Mouse (Mus musculus): ENCODE data around the gene Ints2. TPM values are rescaled to one million over a fixed set of nuclear protein-coding genes. Genes with fewer than 3 reads are reported as not detected.
"Not testable (repeated sequence)": the region's sequence is repeated elsewhere in the genome, so short reads cannot be mapped to it uniquely, and the experiment has no call there.

Ints2 gene
- polyA plus RNA-seq, 1 experiment, result 8.3 TPM

DNA sequence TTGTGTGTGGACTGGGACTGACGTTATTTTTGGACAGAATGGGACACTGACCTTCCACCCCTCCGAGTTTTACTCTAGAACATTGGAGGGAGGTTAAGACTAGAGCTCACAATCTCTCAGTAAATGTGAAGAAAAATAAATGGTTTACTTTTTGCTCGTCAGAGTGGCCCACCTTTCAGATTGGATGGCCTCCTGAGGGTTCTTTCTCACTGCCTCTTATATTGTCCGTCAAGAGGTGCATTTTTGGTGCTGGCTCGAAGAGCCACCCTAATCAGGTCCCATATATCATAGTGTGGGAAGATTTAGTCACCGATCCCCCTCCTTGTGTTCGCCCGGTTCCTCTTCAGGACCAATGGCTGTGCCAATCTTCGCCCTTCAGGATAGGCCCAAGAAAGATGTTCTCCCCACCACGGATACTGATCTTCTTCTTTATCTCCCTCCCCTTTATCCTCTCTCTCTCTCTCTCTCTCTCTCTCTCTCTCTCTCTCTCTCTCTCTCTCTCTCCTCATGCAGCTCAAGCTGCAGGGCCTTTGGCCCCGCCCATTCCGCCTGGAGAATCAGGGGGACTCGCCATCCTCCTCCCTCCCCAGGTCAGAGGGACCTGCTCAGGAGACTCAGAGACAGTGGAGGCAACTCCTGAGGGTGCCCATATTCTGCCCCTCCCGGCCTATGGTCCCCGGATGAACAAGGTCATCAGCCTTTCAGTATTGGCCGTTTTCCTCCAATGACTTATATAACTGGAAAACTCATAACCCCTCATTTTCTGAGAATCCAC lies 55.3 kb downstream of the Ints2 start:
- Histone ChIP-seq H3K27ac (replicated peaks; ENCODE audit: low read depth, low read length) (peak overlapping the region; percentile 77; the same call in 1 of the 2 replicates), H3K4me1 (ENCODE audit: control insufficient read depth, insufficient read depth, insufficient read length, low read length) (no peaks in the 10 kb centered on the region; the same call in 1 of the 2 replicates)

DNA sequence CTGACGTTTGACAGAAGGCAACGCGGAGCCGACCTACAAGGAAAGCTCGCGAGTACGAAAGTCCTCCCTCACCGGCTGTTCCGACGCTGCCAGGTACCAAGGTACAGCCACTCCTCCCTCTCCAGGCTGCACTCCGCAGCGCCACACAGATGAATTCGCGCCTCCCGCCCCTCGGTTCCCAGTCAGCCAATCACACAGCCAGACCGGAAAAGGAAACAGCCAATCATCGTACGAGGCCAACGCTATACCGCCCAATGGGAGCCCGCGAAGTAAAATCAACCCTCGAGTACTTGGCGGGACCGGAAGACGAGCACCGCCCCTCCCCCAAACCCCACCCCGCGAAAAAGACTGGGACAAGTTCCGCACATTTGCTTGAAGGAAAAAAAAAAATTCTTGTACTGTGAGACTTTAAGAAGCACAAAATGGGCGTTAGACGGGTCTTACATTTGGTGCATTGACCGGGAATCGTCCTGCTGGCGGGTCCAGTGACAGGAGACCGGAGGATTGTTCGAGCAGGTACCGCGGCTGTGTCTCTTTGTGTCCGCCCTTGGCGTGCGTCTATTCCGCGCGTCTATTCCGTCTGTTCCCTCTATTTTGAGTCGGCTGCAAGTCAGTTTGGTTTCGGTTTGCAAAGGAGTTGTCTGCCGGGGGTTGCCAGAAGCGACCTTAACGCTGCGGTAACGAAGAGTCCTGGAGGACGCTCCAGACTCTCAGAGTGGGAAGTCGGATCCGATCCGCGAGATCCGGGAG lies 56.2 kb downstream of the Ints2 start, which contains the start of gene Brip1:
Gene Brip1, minus strand, starts transcription at position 157 of the 750 bp plus-strand sequence.
- peak within 1 kb of the TSS; percentile 90 for H3K4me3 ChIP-seq (ENCODE audit: insufficient read depth, low read depth, low read length)
- H3K27ac ChIP-seq (replicated peaks; ENCODE audit: low read depth, low read length), result peak within 1 kb of the TSS; percentile 77
- H3K4me1 ChIP-seq (ENCODE audit: control insufficient read depth, insufficient read depth, insufficient read length, low read length), result no peaks in the 10 kb centered on the region; the same call in 1 of the 2 replicates

More for the DNA sequence above, 55.3 kb downstream of the Ints2 start:
- peak overlapping the region; percentile 90 for H3K4me3 ChIP-seq (ENCODE audit: insufficient read depth, low read depth, low read length)

DNA sequence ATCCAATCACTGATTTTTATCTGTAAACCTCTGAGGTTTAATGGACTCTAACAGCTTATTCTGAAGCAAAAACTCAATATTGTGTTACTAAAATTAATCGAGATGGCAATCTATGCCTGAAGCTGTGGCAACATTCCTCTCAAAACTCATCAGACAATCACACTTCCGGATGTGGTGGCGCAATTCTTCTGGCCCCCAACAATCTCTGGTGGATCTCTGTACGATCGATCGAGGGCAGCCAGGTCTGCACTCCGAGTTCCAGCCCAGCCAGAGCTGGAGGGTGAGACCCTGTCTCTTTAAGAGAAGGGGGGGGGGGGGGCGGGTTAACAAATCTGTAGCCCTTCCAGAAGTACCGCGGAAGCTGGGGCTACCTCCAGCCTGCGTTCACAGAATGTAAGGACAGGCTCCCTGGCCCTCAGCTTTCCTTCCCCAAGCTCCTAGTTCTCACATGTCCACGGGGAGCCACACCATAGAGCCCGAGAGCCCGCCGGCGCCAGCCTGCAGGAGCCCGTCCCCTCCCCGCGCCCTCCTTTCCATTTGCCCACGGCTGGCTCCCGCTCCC lies 56.8 kb downstream of the Ints2 start:
- no peaks in the 10 kb centered on the region; the same call in 1 of the 2 replicates for H3K4me1 ChIP-seq (ENCODE audit: control insufficient read depth, insufficient read depth, insufficient read length, low read length)
- peak overlapping the region; percentile 81 for H3K4me3 ChIP-seq (ENCODE audit: insufficient read depth, low read depth, low read length)
- H3K27ac ChIP-seq (replicated peaks; ENCODE audit: low read depth, low read length), result no peak overlapping the region

DNA sequence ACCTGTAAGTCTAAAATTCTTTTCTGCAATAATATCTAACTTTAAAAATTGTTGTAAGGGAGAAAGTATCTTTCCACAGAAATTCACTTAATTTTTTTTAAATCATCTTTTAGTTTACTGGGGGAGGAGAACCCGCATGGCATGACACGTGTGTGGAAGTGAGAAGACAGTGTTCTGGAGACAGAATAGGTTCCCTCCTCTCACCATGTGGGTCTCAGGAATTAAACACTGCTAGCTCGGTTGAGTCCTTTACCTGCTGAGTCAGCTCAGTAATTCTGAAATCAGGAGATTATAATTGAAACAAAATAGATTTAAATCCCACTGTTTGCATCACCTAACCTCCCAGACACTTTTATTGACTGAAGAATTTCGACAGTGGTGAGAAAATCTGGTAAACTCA lies 57.6 kb downstream of the Ints2 start:
- Histone ChIP-seq H3K27ac (replicated peaks; ENCODE audit: low read depth, low read length) (no peak overlapping the region), H3K4me3 (ENCODE audit: insufficient read depth, low read depth, low read length) (no peak overlapping the region), H3K4me1 (ENCODE audit: control insufficient read depth, insufficient read depth, insufficient read length, low read length) (no peaks in the 10 kb centered on the region; the same call in 1 of the 2 replicates)

DNA sequence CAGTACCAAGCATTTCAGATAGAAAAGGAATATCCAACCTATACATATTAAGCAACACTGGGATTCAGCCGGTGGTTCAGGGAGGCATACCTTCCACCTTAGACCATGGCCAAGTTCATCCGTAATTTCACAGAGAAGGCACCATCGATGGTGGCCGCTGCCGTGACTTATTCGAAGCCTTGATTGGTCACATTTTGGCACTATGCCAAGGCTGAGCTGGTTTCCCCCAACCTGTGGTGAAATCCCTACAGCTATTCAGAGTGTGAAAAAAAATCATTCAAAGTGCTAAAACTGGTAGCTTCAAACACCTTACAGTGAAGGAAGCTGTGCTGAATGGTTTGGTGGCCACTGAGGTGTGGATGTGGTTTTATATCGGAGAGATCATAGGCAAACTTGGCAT lies 72.2 kb downstream of the Ints2 start:
- H3K4me1 ChIP-seq (ENCODE audit: control insufficient read depth, insufficient read depth, insufficient read length, low read length); H3K4me3 ChIP-seq (ENCODE audit: insufficient read depth, low read depth, low read length); H3K27ac ChIP-seq (replicated peaks; ENCODE audit: low read depth, low read length): not testable (repeated sequence)

DNA sequence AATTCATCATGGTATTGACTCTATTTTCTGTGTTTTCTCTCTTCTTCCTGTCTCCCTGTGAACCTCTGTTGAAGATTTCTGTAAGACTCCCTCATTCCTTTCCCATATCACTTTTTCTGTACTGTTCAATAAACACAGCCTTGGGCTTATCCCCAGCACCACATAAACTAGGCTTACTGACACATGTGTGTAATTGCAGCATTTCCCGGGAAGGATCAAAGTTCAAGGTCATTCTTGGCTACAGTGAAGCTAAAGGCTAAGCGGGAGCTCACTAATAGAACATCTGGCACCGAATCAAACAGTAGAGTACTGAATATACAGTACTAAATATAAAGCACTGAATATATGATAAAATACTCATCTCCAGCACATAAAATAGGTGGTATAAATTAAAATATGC lies 81.5 kb downstream of the Ints2 start:
- Histone ChIP-seq H3K4me3 (ENCODE audit: insufficient read depth, low read depth, low read length) (no peak overlapping the region), H3K27ac (replicated peaks; ENCODE audit: low read depth, low read length) (no peak overlapping the region), H3K4me1 (ENCODE audit: control insufficient read depth, insufficient read depth, insufficient read length, low read length) (no peaks in the 10 kb centered on the region)

DNA sequence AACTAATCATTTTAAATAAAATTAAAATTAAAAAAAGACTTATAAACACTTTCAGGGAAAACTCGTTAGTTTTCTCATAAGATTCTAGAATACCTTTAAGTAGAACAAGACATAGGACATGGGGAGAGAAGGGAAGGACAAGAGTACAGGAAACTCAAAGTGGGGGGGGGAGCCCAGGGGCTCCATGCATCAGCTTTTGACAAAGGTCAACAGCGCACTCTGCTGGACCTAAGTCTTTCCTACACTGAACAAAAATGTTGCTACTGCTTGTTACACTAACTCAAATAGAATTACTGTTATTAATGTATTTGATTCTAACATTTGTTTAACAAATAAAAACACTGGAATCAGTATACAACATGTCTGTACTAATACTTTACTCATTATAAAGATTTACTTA lies 83.2 kb downstream of the Ints2 start:
- Histone ChIP-seq H3K4me3 (ENCODE audit: insufficient read depth, low read depth, low read length) (no peak overlapping the region), H3K4me1 (ENCODE audit: control insufficient read depth, insufficient read depth, insufficient read length, low read length) (no peaks in the 10 kb centered on the region), H3K27ac (replicated peaks; ENCODE audit: low read depth, low read length) (no peak overlapping the region)

DNA sequence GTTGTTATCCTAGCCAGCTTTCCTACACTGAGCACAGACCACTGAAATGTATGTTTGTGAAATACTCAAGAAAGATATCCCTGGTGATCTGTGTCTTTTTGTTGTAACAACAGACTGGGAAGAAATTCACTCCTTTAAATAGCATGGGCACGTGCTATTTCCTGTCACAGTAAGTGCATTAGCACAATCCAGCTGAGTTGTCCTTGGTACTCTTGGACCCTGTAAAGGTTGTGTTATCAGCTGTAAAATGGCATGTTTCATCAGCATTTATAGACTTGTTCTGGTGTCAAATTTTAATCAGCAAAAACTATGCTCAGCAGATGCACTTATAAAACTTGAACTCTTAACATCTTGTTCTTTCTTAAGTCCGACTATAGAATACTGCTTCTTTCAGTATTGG lies 86.6 kb downstream of the Ints2 start:
- Histone ChIP-seq H3K4me3 (ENCODE audit: insufficient read depth, low read depth, low read length) (no peak overlapping the region), H3K4me1 (ENCODE audit: control insufficient read depth, insufficient read depth, insufficient read length, low read length) (no peaks in the 10 kb centered on the region)

More for the DNA sequence above, 86.6 kb downstream of the Ints2 start:
- H3K27ac ChIP-seq (replicated peaks; ENCODE audit: low read depth, low read length), result no peak overlapping the region

Other genes starting within 250 kb of the Ints2 start
- gene Brip1, start 56.4 kb downstream of the Ints2 start, polyA plus RNA-seq (2012; ENCODE audit: insufficient read depth, insufficient read length, missing spikeins), result 0.20 TPM in 1 of 2 replicates, not detected in the other
- gene Med13, start 100.0 kb upstream of the Ints2 start, polyA plus RNA-seq (2012; ENCODE audit: insufficient read depth, insufficient read length, missing spikeins), result 13.6 and 14.6 TPM in 2 replicates
- gene Rnft1, start 227.1 kb upstream of the Ints2 start, polyA plus RNA-seq (2012; ENCODE audit: insufficient read depth, insufficient read length, missing spikeins), result 29.9 and 34.6 TPM in 2 replicates